Mouse (Mus musculus) liver, embryonic 15.5 days (tissue): ENCODE measurements around the gene Lrrc3c. TPM values are rescaled to one million over a fixed set of nuclear protein-coding genes. Genes with fewer than 3 reads are reported as not detected.
A peak's percentile ranks its signal among the peaks of the same experiment; 100 is the strongest.

Experiments used
- ATAC-seq: fragments of 200-750 bp; cut with Nextera tagmentation; 2 replicates; pipeline ENCODE4 v1.8.0; 2017; ENCODE audit warnings: moderate number of reproducible peaks, mild to moderate bottlenecking, moderate library complexity; ENCODE audit not compliant: insufficient read depth
- H3K27ac ChIP-seq: fragments of 300-500 bp; sonication (generic); replicated peaks from 2 replicates; pipeline ENCODE4 v1.5.1; 2015; ENCODE audit warnings: mild to moderate bottlenecking, inconsistent platforms
- H3K27me3 ChIP-seq: fragments of 300-500 bp; sonication (generic); 2 replicates; pipeline ENCODE4 v1.6.1; 2015; ENCODE audit warnings: mild to moderate bottlenecking, inconsistent platforms
- H3K36me3 ChIP-seq: fragments of 300-500 bp; sonication (generic); replicated peaks from 2 replicates; pipeline ENCODE4 v1.6.1; 2015; ENCODE audit warnings: moderate library complexity, mild to moderate bottlenecking, inconsistent platforms
- H3K4me1 ChIP-seq: fragments of 300-500 bp; sonication (generic); replicated peaks from 2 replicates; pipeline ENCODE4 v1.6.1; 2015; ENCODE audit warnings: inconsistent platforms
- H3K4me2 ChIP-seq: fragments of 300-500 bp; sonication (generic); 2 replicates; pipeline ENCODE4 v1.6.1; 2015; ENCODE audit warnings: moderate library complexity, mild to moderate bottlenecking, inconsistent platforms
- H3K4me3 ChIP-seq: fragments of 300-500 bp; sonication (generic); replicated peaks from 2 replicates; pipeline ENCODE4 v1.5.1; 2015; ENCODE audit warnings: mild to moderate bottlenecking, inconsistent platforms
- H3K9ac ChIP-seq: fragments of 300-500 bp; sonication (generic); 2 replicates; pipeline ENCODE4 v1.6.1; 2015; ENCODE audit warnings: moderate library complexity, mild to moderate bottlenecking, inconsistent platforms
- H3K9me3 ChIP-seq: fragments of 300-500 bp; sonication (generic); replicated peaks from 2 replicates; pipeline ENCODE4 v1.6.1; 2016; ENCODE audit warnings: inconsistent platforms
- WGBS: fragments of 180-500 bp; shearing (Covaris S2); methylation state at CpG from one replicate; pipeline ENCODE4 v1.1.7; 2015; ENCODE audit warnings: mixed read lengths; ENCODE audit not compliant: insufficient replicate concordance; 5-methylcytosine and 5-hydroxymethylcytosine counted together
- polyA plus RNA-seq: library from polyadenylated mRNA; unstranded; fragments of >200 nt; fragmentation: Nextera tagmentation; extraction: Ambion mirVana; gene quantifications from 2 replicates; pipeline ENCODE4 v1.2.1, GENCODE M21; 2015

The Lrrc3c gene
- not detected in 2 replicates for polyA plus RNA-seq

DNA sequence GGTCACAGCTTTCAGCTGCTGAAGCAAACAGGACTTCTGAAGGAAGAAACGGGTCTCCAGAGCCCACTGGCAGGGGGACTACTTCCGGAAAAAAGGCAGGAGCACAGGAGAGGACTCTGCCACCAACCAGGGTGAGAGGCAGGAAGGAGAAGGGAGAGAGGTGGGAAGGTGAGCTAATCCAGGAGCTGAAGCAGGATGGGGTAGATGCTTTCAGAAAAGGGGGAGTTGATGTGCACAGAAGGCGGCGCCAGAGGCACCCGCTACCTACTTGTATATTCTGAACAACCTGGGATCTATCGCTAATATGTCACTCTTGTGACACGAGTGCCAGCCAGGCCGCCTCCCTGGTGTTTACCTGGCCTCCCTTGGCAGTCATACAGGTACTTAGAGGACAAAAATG is at the start of gene Lrrc3c:
TSS of gene Lrrc3c (plus strand) at position 301 of the 400 bp plus-strand sequence.
- no peak within 1 kb of the TSS for H3K9ac ChIP-seq
- no peak for ATAC-seq
- peaks cover 63% of the 10 kb centered on the region for H3K27me3 ChIP-seq
- no peaks in the 10 kb centered on the region for H3K36me3 ChIP-seq
- H3K4me3 ChIP-seq, result no peak within 1 kb of the TSS
- H3K27ac ChIP-seq, result no peak within 1 kb of the TSS
- H3K9me3 ChIP-seq, result no peaks in the 10 kb centered on the region
- H3K4me2 ChIP-seq, result no peak within 1 kb of the TSS
- H3K4me1 ChIP-seq, result peaks cover 11% of the 10 kb centered on the region
- WGBS, result 73% methylated on average over 8 of the region's 8 CpGs

GRCm38 (mm10) chr11:98549363-98549762 is 48.7 kb upstream of the Lrrc3c start:
- H3K4me3 ChIP-seq, result no peak overlapping the region
- H3K4me2 ChIP-seq, result no peak overlapping the region
- H3K9me3 ChIP-seq, result no peaks in the 10 kb centered on the region; the same call in 1 of the 2 replicates
- no peak overlapping the region for H3K9ac ChIP-seq
- no peak overlapping the region for H3K27ac ChIP-seq
- H3K36me3 ChIP-seq, result no peaks in the 10 kb centered on the region
- peaks cover 22% of the 10 kb centered on the region for H3K4me1 ChIP-seq
- peaks cover 64% of the 10 kb centered on the region for H3K27me3 ChIP-seq
- 43% methylated on average over 4 of the region's 4 CpGs for WGBS
- ATAC-seq, result no peak

GRCm38 (mm10) chr11:98550311-98550974 is 47.6 kb upstream of the Lrrc3c start:
- peak overlapping the region; percentile 76 for H3K4me3 ChIP-seq
- peaks cover 22% of the 10 kb centered on the region for H3K4me1 ChIP-seq
- H3K9me3 ChIP-seq, result no peaks in the 10 kb centered on the region; the same call in 1 of the 2 replicates
- peaks cover 56% of the 10 kb centered on the region for H3K27me3 ChIP-seq
- no peak for ATAC-seq
- H3K9ac ChIP-seq, result 0 out of 2 replicates have a peak overlapping the region, but pooled peaks have one; percentile 12
- H3K36me3 ChIP-seq, result no peaks in the 10 kb centered on the region
- H3K27ac ChIP-seq, result peak overlapping the region; percentile 86
- 13% methylated on average over 20 of the region's 20 CpGs for WGBS
- H3K4me2 ChIP-seq, result peak overlapping the region; percentile 95

- H3K27ac ChIP-seq, result peak within 1 kb of the TSS; percentile 86
- H3K27me3 ChIP-seq, result peaks cover 49% of the 10 kb centered on the region
- H3K9ac ChIP-seq, result peak within 1 kb of the TSS; percentile 75
- peaks cover 16% of the 10 kb centered on the region for H3K4me1 ChIP-seq
- H3K9me3 ChIP-seq, result no peaks in the 10 kb centered on the region; the same call in 1 of the 2 replicates
- H3K4me2 ChIP-seq, result peak within 1 kb of the TSS; percentile 95
- no peaks in the 10 kb centered on the region for H3K36me3 ChIP-seq
- peak; percentile 99 for ATAC-seq
- under 1% methylated on average over 51 of the region's 51 CpGs for WGBS
- peak within 1 kb of the TSS; percentile 76 for H3K4me3 ChIP-seq
These were observed 46.9 kb upstream of the Lrrc3c start, which contains the start of gene Zpbp2 for GRCm38 (mm10) chr11:98550975-98551828. Gene Zpbp2, plus strand, starts transcription at chr11:98551097.

DNA sequence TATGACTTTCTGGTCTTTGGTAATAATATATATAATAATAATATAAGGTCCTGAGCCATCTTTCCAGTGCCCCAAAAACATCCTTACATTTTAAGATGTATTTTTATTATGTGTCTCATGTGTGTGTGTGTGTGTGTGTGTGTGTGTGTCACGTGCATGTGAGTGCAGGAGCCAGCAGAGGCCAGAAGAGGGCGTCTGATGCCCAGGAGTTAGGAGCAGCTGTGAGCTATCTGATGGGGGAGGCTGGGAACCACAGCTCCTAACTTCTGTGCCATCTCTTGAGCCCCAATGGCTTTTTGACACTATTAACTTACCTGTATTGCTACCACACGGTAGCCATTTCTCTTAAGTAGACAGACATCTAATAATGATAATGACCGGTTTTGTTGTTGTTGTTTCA is 44.1 kb upstream of the Lrrc3c start:
- H3K9me3 ChIP-seq, result no peaks in the 10 kb centered on the region; the same call in 1 of the 2 replicates
- no peak overlapping the region for H3K4me3 ChIP-seq
- H3K4me2 ChIP-seq, result no peak overlapping the region
- H3K9ac ChIP-seq, result no peak overlapping the region
- 82% methylated on average over 4 of the region's 4 CpGs for WGBS
- no peaks in the 10 kb centered on the region for H3K36me3 ChIP-seq
- ATAC-seq, result no peak
- H3K27me3 ChIP-seq, result peaks cover 40% of the 10 kb centered on the region
- peaks cover 16% of the 10 kb centered on the region for H3K4me1 ChIP-seq
- no peak overlapping the region for H3K27ac ChIP-seq

DNA sequence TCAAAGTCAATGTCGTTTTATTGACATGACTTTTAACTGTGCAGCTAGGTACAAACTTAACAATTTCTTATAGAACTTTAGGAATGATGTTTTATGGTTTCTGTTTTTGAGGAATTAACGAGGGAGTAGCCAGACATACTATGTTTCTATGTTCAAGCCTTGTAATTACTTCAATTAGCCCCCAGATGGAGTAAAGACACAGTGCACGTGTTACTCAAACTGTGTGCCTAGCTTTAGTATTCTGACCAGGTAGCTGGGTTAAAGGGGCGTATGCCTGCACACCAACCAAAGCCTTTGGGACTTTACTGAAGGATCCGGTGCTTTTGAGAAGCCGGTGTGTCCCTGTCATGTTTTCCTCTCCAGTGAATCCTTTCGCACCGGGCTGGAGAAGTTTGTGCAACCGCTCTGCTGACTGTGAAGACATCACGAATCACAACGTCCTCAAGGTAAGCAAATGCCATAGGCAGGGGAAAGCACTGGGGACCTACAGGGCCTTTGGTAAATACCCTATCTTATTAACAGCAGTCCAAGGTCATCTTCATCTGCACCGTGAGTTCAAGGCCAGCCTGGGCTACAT is 42.9 kb upstream of the Lrrc3c start:
- no peak overlapping the region for H3K4me3 ChIP-seq
- no peak overlapping the region for H3K27ac ChIP-seq
- WGBS, result 60% methylated on average over 12 of the region's 12 CpGs
- H3K9ac ChIP-seq, result no peak overlapping the region; the same call in 1 of the 2 replicates
- peaks cover 14% of the 10 kb centered on the region for H3K4me1 ChIP-seq
- no peaks in the 10 kb centered on the region for H3K36me3 ChIP-seq
- H3K27me3 ChIP-seq, result peaks cover 38% of the 10 kb centered on the region
- no peaks in the 10 kb centered on the region for H3K9me3 ChIP-seq
- no peak for ATAC-seq
- no peak overlapping the region for H3K4me2 ChIP-seq

- no peak overlapping the region for H3K27ac ChIP-seq
- WGBS, result 36% methylated on average over 7 of the region's 7 CpGs
- ATAC-seq, result no peak
- H3K9ac ChIP-seq, result no peak overlapping the region
- H3K27me3 ChIP-seq, result peaks cover 46% of the 10 kb centered on the region
- H3K4me1 ChIP-seq, result 0 out of 2 replicates have a peak, but pooled peaks cover 3% of the 10 kb centered on the region
- no peaks in the 10 kb centered on the region for H3K36me3 ChIP-seq
- H3K9me3 ChIP-seq, result no peaks in the 10 kb centered on the region
- no peak overlapping the region for H3K4me2 ChIP-seq
- H3K4me3 ChIP-seq, result no peak overlapping the region
These were observed 37.1 kb upstream of the Lrrc3c start for GRCm38 (mm10) chr11:98560942-98561341.

DNA sequence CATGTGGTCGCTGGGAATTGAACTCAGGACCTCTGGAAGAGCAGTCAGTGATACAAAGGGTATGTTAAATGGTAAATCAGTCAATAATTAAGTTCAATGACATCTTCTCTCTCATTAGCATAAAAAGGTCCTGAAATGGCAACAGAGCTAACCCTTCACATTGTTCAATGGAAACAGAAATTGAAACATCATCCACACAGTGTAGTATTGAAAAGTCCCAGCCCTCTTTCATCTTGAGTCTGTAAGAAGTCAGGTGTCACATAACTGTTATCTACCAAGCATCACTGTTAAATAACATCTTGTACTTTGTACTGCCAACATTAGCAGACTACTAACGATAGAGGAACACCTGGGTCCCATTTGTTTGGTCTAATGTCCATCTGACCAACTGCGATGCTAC is 35.1 kb upstream of the Lrrc3c start:
- 73% methylated on average over 3 of the region's 3 CpGs for whole genome bisulfite sequencing
- no peak for ATAC-seq
- no peaks in the 10 kb centered on the region for H3K36me3 ChIP-seq

DNA sequence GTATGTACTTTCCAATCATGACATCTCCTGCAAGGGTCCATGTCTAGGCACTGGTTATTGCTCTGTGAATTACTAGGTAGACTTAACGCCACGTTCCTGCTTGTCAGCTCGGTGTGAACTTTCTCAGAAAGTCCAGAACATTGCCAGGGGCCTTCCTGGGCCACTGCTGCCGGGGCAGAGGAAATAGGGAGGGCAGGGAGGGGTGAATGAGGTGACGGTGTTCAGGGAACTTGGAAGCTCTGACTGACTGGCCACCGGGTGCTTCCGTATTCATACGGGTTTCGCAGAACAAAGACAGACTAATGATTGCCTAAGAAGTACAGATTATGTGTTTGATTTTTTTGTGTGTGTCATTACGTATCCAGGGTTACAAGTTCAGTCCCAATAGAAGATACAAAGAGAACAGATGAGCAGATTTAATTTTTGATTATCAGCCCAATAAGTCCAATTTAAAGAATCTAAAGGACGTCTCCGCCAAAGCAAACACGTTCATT is 34.1 kb upstream of the Lrrc3c start:
- Histone ChIP-seq H3K4me3 (no peak overlapping the region), H3K9me3 (no peaks in the 10 kb centered on the region), H3K9ac (no peak overlapping the region), H3K27ac (no peak overlapping the region), H3K4me2 (no peak overlapping the region), H3K36me3 (no peaks in the 10 kb centered on the region), H3K27me3 (peaks cover 37% of the 10 kb centered on the region), H3K4me1 (0 out of 2 replicates have a peak, but pooled peaks cover 3% of the 10 kb centered on the region)
- no peak for ATAC-seq
- 61% methylated on average over 13 of the region's 13 CpGs for WGBS

More for the DNA sequence above, 35.1 kb upstream of the Lrrc3c start:
- Histone ChIP-seq H3K9me3 (no peaks in the 10 kb centered on the region), H3K4me2 (no peak overlapping the region), H3K27me3 (peaks cover 44% of the 10 kb centered on the region), H3K27ac (no peak overlapping the region), H3K4me3 (no peak overlapping the region), H3K9ac (no peak overlapping the region), H3K4me1 (0 out of 2 replicates have a peak, but pooled peaks cover 3% of the 10 kb centered on the region)

GRCm38 (mm10) chr11:98568326-98568725 is 29.8 kb upstream of the Lrrc3c start:
- no peak overlapping the region for H3K4me2 ChIP-seq
- H3K27me3 ChIP-seq, result peaks cover 9% of the 10 kb centered on the region; the same call in 1 of the 2 replicates
- no peak overlapping the region for H3K27ac ChIP-seq
- no peak overlapping the region for H3K9ac ChIP-seq
- H3K9me3 ChIP-seq, result no peaks in the 10 kb centered on the region
- no peak overlapping the region for H3K4me3 ChIP-seq
- H3K36me3 ChIP-seq, result no peaks in the 10 kb centered on the region
- WGBS, result 77% methylated on average over 8 of the region's 8 CpGs
- H3K4me1 ChIP-seq, result peaks cover 5% of the 10 kb centered on the region; the same call in 1 of the 2 replicates
- ATAC-seq, result no peak
